Mouse (Mus musculus) spleen, postnatal 10 days (tissue): ENCODE results near the gene Smim20.

Experiments used
- DNase-seq, 2 experiments: peaks; one replicate each; pipeline ENCODE4 v3.0.0; 2021 to 2022; ENCODE audit warnings: low spot score in 2 of 2

Gene Smim20

GRCm38 (mm10) chr5:53266931-53267853 is at the start of gene Smim20:
Gene Smim20, plus strand, starts transcription at chr5:53267083.
- peak; percentile 79 to 93 for DNase-seq

- DNase-seq, result no peak
Observed at GRCm38 (mm10) chr5:53225434-53225833, 41.4 kb upstream of the Smim20 start.

GRCm38 (mm10) chr5:53230560-53230959 is 36.3 kb upstream of the Smim20 start:
- no peak for DNase-seq

GRCm38 (mm10) chr5:53235551-53235950 is 31.3 kb upstream of the Smim20 start:
- no peak for DNase-seq

- no peak for DNase-seq
Observed at GRCm38 (mm10) chr5:53236136-53236535, 30.7 kb upstream of the Smim20 start.

- DNase-seq, result no peak
Observed at GRCm38 (mm10) chr5:53236749-53237148, 30.1 kb upstream of the Smim20 start.

- no peak for DNase-seq
Observed at GRCm38 (mm10) chr5:53238761-53239160, 28.1 kb upstream of the Smim20 start.

GRCm38 (mm10) chr5:53239189-53239588 is 27.7 kb upstream of the Smim20 start:
- DNase-seq, result no peak

GRCm38 (mm10) chr5:53239831-53240440 is 26.9 kb upstream of the Smim20 start:
- no peak for DNase-seq

- DNase-seq, result no peak
Observed at GRCm38 (mm10) chr5:53241109-53241508, 25.8 kb upstream of the Smim20 start.

- no peak for DNase-seq
Observed at GRCm38 (mm10) chr5:53241963-53242362, 24.9 kb upstream of the Smim20 start.

- no peak for DNase-seq
Observed at GRCm38 (mm10) chr5:53242865-53243499, 23.9 kb upstream of the Smim20 start.

GRCm38 (mm10) chr5:53243933-53244332 is 22.9 kb upstream of the Smim20 start:
- no peak for DNase-seq

- DNase-seq, result no peak
Observed at GRCm38 (mm10) chr5:53248499-53248898, 18.4 kb upstream of the Smim20 start.

- DNase-seq, result no peak
Observed at GRCm38 (mm10) chr5:53249431-53250061, 17.3 kb upstream of the Smim20 start.

GRCm38 (mm10) chr5:53254154-53254553 is 12.7 kb upstream of the Smim20 start:
- no peak for DNase-seq

- no peak for DNase-seq
Observed at GRCm38 (mm10) chr5:53254821-53255220, 12.1 kb upstream of the Smim20 start.

GRCm38 (mm10) chr5:53258038-53258786 is 8.7 kb upstream of the Smim20 start:
- no peak for DNase-seq

- no peak for DNase-seq
Observed at GRCm38 (mm10) chr5:53259894-53260293, 7.0 kb upstream of the Smim20 start.

GRCm38 (mm10) chr5:53261999-53262398 is 4.9 kb upstream of the Smim20 start:
- no peak for DNase-seq

GRCm38 (mm10) chr5:53264061-53264460 is 2.8 kb upstream of the Smim20 start:
- DNase-seq, result no peak
